Mouse (Mus musculus): Measurements from ENCODE around the gene Trpc2.
"Not testable (repeated sequence)": the region's sequence is repeated elsewhere in the genome, so short reads cannot be mapped to it uniquely, and the experiment has no call there.

The Trpc2 gene

GRCm38 (mm10) chr7:102082816-102083215 is at the start of gene Trpc2:
Gene Trpc2 (plus strand): TSS chr7:102083116.
- no peak for DNase-seq (ENCODE audit: low spot score in 2 of 2)

- DNase-seq (ENCODE audit: low spot score in 2 of 2), result no peak
Measured at GRCm38 (mm10) chr7:102034904-102035303, 48.0 kb upstream of the Trpc2 start.

GRCm38 (mm10) chr7:102035534-102035933 is 47.4 kb upstream of the Trpc2 start:
- peak; percentile 55 to 70 for DNase-seq (ENCODE audit: low spot score in 2 of 2)

- no peak for DNase-seq (ENCODE audit: low spot score in 2 of 2)
Measured at GRCm38 (mm10) chr7:102037318-102037717, 45.6 kb upstream of the Trpc2 start.

GRCm38 (mm10) chr7:102042314-102042713 is 40.6 kb upstream of the Trpc2 start:
- DNase-seq (ENCODE audit: low spot score in 2 of 2), result no peak

- DNase-seq (ENCODE audit: low spot score in 2 of 2), result not testable (repeated sequence)
Measured at GRCm38 (mm10) chr7:102048524-102048923, 34.4 kb upstream of the Trpc2 start.

GRCm38 (mm10) chr7:102061353-102061752 is 21.6 kb upstream of the Trpc2 start:
- DNase-seq (ENCODE audit: low spot score in 2 of 2), result no peak

- DNase-seq (ENCODE audit: low spot score in 2 of 2), result no peak
Measured at GRCm38 (mm10) chr7:102062203-102062602, 20.7 kb upstream of the Trpc2 start.

GRCm38 (mm10) chr7:102063891-102064290 is 19.0 kb upstream of the Trpc2 start:
- DNase-seq (ENCODE audit: low spot score in 2 of 2), result no peak

GRCm38 (mm10) chr7:102064655-102065045 is 18.3 kb upstream of the Trpc2 start:
- peak in 1 of 2 experiments; percentile 36 for DNase-seq (ENCODE audit: low spot score in 2 of 2)

GRCm38 (mm10) chr7:102065046-102065891 is 17.6 kb upstream of the Trpc2 start, which contains the start of the genes Rnf121, Xndc1 and Xntrpc:
Gene Rnf121 (minus strand): TSS chr7:102065469.
Gene Xndc1 (plus strand): TSS chr7:102065511.
Gene Xntrpc (plus strand): TSS chr7:102065713.
- DNase-seq (ENCODE audit: low spot score in 2 of 2), result peak; percentile 96

- no peak for DNase-seq (ENCODE audit: low spot score in 2 of 2)
Measured at GRCm38 (mm10) chr7:102066363-102066762, 16.6 kb upstream of the Trpc2 start.

GRCm38 (mm10) chr7:102076714-102077296 is 6.1 kb upstream of the Trpc2 start:
- no peak for DNase-seq (ENCODE audit: low spot score in 2 of 2)

- DNase-seq (ENCODE audit: low spot score in 2 of 2), result peak in 1 of 2 experiments; percentile 55
Measured at GRCm38 (mm10) chr7:102078517-102078916, 4.4 kb upstream of the Trpc2 start.

GRCm38 (mm10) chr7:102080311-102080710 is 2.6 kb upstream of the Trpc2 start:
- no peak for DNase-seq (ENCODE audit: low spot score in 2 of 2)

- no peak for DNase-seq (ENCODE audit: low spot score in 2 of 2)
Measured at GRCm38 (mm10) chr7:102081784-102082183, 1.1 kb upstream of the Trpc2 start.

GRCm38 (mm10) chr7:102084041-102084696 is 1.3 kb downstream of the Trpc2 start:
- no peak for DNase-seq (ENCODE audit: low spot score in 2 of 2)

GRCm38 (mm10) chr7:102087336-102087735 is 4.4 kb downstream of the Trpc2 start:
- DNase-seq (ENCODE audit: low spot score in 2 of 2), result no peak

GRCm38 (mm10) chr7:102099760-102100661 is 17.1 kb downstream of the Trpc2 start:
- no peak for DNase-seq (ENCODE audit: low spot score in 2 of 2)

- no peak for DNase-seq (ENCODE audit: low spot score in 2 of 2)
Measured at GRCm38 (mm10) chr7:102100868-102101267, 18.0 kb downstream of the Trpc2 start.

GRCm38 (mm10) chr7:102101487-102101886 is 18.6 kb downstream of the Trpc2 start, which contains the start of gene Art1:
Gene Art1 (plus strand): TSS chr7:102101743.
- no peak for DNase-seq (ENCODE audit: low spot score in 2 of 2)

All from right cerebral cortex, postnatal 10 days (tissue).